Mouse (Mus musculus) erythroblast, embryonic 14.5 days (primary cell): ENCODE results near the gene Slc34a1.

Experiments used
- GATA1 ChIP-seq: IDR thresholded peaks from 2 replicates; pipeline ENCODE4 v1.6.1; 2012; ENCODE audit warnings: low read length, inconsistent platforms, mixed read lengths
- TAL1 ChIP-seq: IDR thresholded peaks from 3 replicates; pipeline ENCODE4 v1.6.1; 2012; ENCODE audit warnings: low read length, inconsistent platforms, mixed read lengths

- TF ChIP-seq GATA1 (no peak), TAL1 (no peak)
Measured at GRCm38 (mm10) chr13:55378907-55379580, 18.9 kb upstream of the Slc34a1 start.
